ENCODE assay signal across 19 mouse cellular contexts in genomic region chr11:84659370-84659937, GRCm38 (mm10).
"Had no signal": no experiment of that assay in that cellular context is flagged by ENCODE, and none has a peak within 500 bp of the region (broad histone marks: within the 10 kb centered on the region; RNA-seq: fewer than 3 reads in every experiment).

No protein-coding gene starts in this region.

- H3K9me3 ChIP-seq: intestine, embryonic 15.5 days; limb, embryonic 10.5 days; limb, embryonic 13.5 days; liver, embryonic 13.5 days; midbrain, embryonic 13.5 days had no signal

- DNase-seq: kidney, adult 18-20 months; kidney, postnatal 25 days; liver; liver, embryonic 13.5 days; lung, adult 2 months; lung, postnatal 14 days; lung, postnatal 4 days; right cerebral cortex, adult 18-20 months; right cerebral cortex, postnatal 14 days; right cerebral cortex, postnatal 4 days; thymus, adult 2 months; thymus, postnatal 14 days; thymus, postnatal 4 days had no signal

- ATAC-seq: intestine, embryonic 15.5 days; midbrain, embryonic 13.5 days; midbrain, embryonic 16.5 days had no signal

- H3K4me3 ChIP-seq: intestine, embryonic 15.5 days; limb, embryonic 10.5 days; limb, embryonic 13.5 days; liver, embryonic 13.5 days; midbrain, embryonic 13.5 days had no signal

- H3K27me3 ChIP-seq: intestine, embryonic 15.5 days; limb, embryonic 13.5 days had no signal

- H3K9ac ChIP-seq: intestine, embryonic 15.5 days; limb, embryonic 13.5 days; liver, embryonic 13.5 days; midbrain, embryonic 13.5 days had no signal

- H3K36me3 ChIP-seq: intestine, embryonic 15.5 days; limb, embryonic 10.5 days; limb, embryonic 13.5 days; liver, embryonic 13.5 days; midbrain, embryonic 13.5 days had no signal

- H3K27ac ChIP-seq: intestine, embryonic 15.5 days; limb, embryonic 10.5 days; limb, embryonic 13.5 days; liver, embryonic 13.5 days; midbrain, embryonic 13.5 days; stomach, postnatal 0 days had no signal

- H3K4me1 ChIP-seq: intestine, embryonic 15.5 days had no signal

- H3K4me2 ChIP-seq: intestine, embryonic 15.5 days; limb, embryonic 13.5 days; liver, embryonic 13.5 days; midbrain, embryonic 13.5 days had no signal
